Mouse (Mus musculus) stomach, embryonic 14.5 days (tissue): Measurements from ENCODE around the gene Exosc1. TPM values are rescaled to one million over a fixed set of nuclear protein-coding genes. Genes with fewer than 3 reads are reported as not detected.

Experiments
- ATAC-seq: fragments of 200-750 bp; cut with Nextera tagmentation; 2 replicates; pipeline ENCODE4 v1.8.0; 2017; ENCODE audit warnings: low read depth, moderate TSS enrichment; ENCODE audit not compliant: insufficient number of reproducible peaks, insufficient read depth, low FRiP score
- H3K27ac ChIP-seq: fragments of 300-500 bp; sonication (generic); 2 replicates; pipeline ENCODE4 v1.5.1; 2014; ENCODE audit warnings: mild to moderate bottlenecking, low read length, moderate library complexity, mixed read lengths
- H3K27me3 ChIP-seq: fragments of 300-500 bp; sonication (generic); 2 replicates; pipeline ENCODE4 v1.6.1; 2014; ENCODE audit warnings: low read length, control low read depth, mixed read lengths; ENCODE audit not compliant: control insufficient read depth, insufficient read depth
- H3K36me3 ChIP-seq: fragments of 300-500 bp; sonication (generic); 2 replicates; pipeline ENCODE4 v1.6.1; 2014; ENCODE audit warnings: mild to moderate bottlenecking, control low read depth, low read length, moderate library complexity, mixed read lengths; ENCODE audit not compliant: control insufficient read depth, insufficient read depth
- H3K4me1 ChIP-seq: fragments of 300-500 bp; sonication (generic); 2 replicates; pipeline ENCODE4 v1.6.1; 2014; ENCODE audit warnings: low read length, control low read depth, mixed read lengths; ENCODE audit not compliant: control insufficient read depth, insufficient read depth
- H3K4me2 ChIP-seq: fragments of 300-500 bp; sonication (generic); replicated peaks from 2 replicates; pipeline ENCODE4 v1.6.1; 2014; ENCODE audit warnings: low read depth, low read length, control low read depth
- H3K4me3 ChIP-seq: fragments of 300-500 bp; sonication (generic); 2 replicates; pipeline ENCODE4 v1.5.1; 2014; ENCODE audit warnings: low read depth, low read length, control low read depth
- H3K9ac ChIP-seq: fragments of 300-500 bp; sonication (generic); replicated peaks from 2 replicates; pipeline ENCODE4 v1.6.1; 2014; ENCODE audit warnings: low read depth, mild to moderate bottlenecking, control low read depth, low read length, moderate library complexity, mixed read lengths
- H3K9me3 ChIP-seq: fragments of 300-500 bp; sonication (generic); 2 replicates; pipeline ENCODE4 v1.6.1; 2016; ENCODE audit warnings: low read depth, low read length, control low read depth; ENCODE audit not compliant: control insufficient read depth
- WGBS: fragments of 180-500 bp; shearing (Covaris S2); extraction: QIAGEN DNeasy Blood & Tissue Kit; methylation state at CpG from one replicate; pipeline ENCODE4 v1.1.7; 2014; 5-methylcytosine and 5-hydroxymethylcytosine counted together
- polyA plus RNA-seq: library from polyadenylated mRNA; unstranded; fragments of >200 nt; fragmentation: Nextera tagmentation; extraction: Ambion mirVana; gene quantifications from 2 replicates; pipeline ENCODE4 v1.2.1, GENCODE M21; 2014

Exosc1 gene
- polyA plus RNA-seq, 1 experiment from 2014 or later = 79.9 TPM

DNA sequence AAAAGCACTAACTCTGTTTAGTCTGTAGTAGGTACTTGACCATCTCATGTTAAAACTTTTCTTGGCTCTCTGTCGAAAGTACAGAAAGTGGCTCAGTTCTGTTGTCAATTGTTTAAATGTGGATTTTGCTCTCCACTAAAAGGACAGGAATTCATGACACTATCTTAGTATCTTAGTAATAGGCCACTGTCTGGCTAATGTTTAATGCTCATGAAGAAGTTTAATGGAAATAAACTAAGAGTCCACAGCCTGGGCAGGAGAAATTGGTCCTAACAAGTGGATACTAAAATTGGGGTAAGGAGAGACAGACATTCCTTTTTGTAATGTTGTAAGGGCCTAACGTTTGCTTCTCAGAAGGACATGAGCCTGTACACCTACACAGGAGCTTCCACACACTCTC lies 22.8 kb downstream of the Exosc1 start:
- Histone ChIP-seq H3K9ac (no peak overlapping the region), H3K9me3 (no peaks in the 10 kb centered on the region), H3K27me3 (no peaks in the 10 kb centered on the region), H3K4me1 (peaks cover 23% of the 10 kb centered on the region; the same call in 1 of the 2 replicates), H3K4me3 (no peak overlapping the region), H3K27ac (no peak overlapping the region), H3K36me3 (peaks cover 4% of the 10 kb centered on the region; the same call in 1 of the 2 replicates), H3K4me2 (no peak overlapping the region)
- 72% methylated on average over 2 of the region's 2 CpGs for WGBS
- ATAC-seq = no peak

DNA sequence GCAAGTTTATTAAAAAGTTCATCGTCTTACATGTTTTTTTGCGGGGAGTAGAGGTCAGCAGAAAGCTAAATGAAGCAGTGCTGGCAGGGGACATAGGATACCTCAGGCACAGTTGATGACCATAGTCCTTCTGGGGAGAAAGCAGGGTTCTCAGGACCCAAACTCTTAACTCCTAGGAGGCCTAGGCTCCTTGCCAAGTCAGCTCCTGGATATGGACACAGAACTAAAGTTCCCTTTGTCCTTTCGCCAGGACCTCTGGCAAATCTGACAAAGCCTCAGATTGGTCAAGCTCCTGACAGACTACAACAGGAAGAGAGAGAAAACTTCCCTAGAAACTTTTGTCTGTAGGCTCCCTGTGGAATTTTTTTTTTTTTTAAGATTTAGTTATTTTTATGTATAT lies 24.5 kb downstream of the Exosc1 start:
- peaks cover 18% of the 10 kb centered on the region; the same call in 1 of the 2 replicates for H3K4me1 ChIP-seq
- no peaks in the 10 kb centered on the region for H3K27me3 ChIP-seq
- H3K27ac ChIP-seq = no peak overlapping the region
- 90% methylated on average over 3 of the region's 3 CpGs for WGBS
- no peaks in the 10 kb centered on the region for H3K36me3 ChIP-seq
- no peak overlapping the region for H3K9ac ChIP-seq
- ATAC-seq = no peak
- no peak overlapping the region for H3K4me2 ChIP-seq
- no peaks in the 10 kb centered on the region for H3K9me3 ChIP-seq
- no peak overlapping the region for H3K4me3 ChIP-seq

GRCm38 (mm10) chr19:41907079-41907760 lies 26.0 kb downstream of the Exosc1 start:
- Histone ChIP-seq H3K4me2 (no peak overlapping the region), H3K27ac (no peak overlapping the region), H3K27me3 (no peaks in the 10 kb centered on the region), H3K4me3 (no peak overlapping the region), H3K4me1 (peaks cover 9% of the 10 kb centered on the region; the same call in 1 of the 2 replicates), H3K9me3 (no peaks in the 10 kb centered on the region), H3K36me3 (no peaks in the 10 kb centered on the region), H3K9ac (no peak overlapping the region)
- ATAC-seq = no peak
- WGBS = 28% methylated on average over 8 of the region's 8 CpGs

DNA sequence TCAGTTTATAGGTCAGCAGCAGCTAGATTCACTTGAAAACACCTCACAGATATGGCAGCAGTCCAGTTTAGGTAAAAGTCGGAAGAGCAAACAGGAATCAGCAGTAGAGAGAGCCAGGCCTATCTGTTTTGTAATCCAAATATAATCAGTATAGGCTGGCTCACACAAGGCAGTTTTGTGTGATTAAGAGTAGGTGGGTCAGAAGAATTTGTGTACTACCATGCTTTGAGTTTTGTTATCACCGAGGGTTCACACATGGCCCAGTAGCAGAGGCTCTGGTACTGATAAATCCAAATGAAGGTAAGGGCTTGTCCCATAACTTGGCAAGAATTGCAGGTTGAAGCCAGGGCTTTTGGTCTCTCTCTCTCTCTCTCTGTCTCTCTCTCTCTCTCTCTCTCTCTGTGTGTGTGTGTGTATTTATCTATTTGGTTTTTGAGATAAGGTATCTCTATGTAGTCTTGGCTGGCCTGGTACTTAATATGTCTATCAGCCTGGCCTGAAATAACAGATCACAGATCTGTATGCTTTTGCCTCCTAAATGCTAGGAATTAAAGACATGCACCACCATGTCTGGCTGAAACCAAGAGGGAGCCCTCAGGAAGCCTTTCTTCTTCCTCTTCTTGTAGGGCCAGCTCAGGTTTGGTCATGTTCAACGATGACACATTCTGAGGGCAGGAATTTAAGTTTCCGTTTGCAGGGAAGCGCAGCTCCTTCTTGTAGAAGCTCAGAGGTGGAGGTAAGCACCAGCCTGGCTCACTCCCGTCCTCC lies 26.7 kb downstream of the Exosc1 start:
- H3K4me3 ChIP-seq = no peak overlapping the region
- H3K36me3 ChIP-seq = no peaks in the 10 kb centered on the region
- H3K4me2 ChIP-seq = no peak overlapping the region
- H3K9me3 ChIP-seq = no peaks in the 10 kb centered on the region
- no peak for ATAC-seq
- WGBS = 33% methylated on average over 6 of the region's 6 CpGs
- H3K27ac ChIP-seq = no peak overlapping the region
- H3K27me3 ChIP-seq = no peaks in the 10 kb centered on the region
- no peak overlapping the region for H3K9ac ChIP-seq
- peaks cover 11% of the 10 kb centered on the region for H3K4me1 ChIP-seq

DNA sequence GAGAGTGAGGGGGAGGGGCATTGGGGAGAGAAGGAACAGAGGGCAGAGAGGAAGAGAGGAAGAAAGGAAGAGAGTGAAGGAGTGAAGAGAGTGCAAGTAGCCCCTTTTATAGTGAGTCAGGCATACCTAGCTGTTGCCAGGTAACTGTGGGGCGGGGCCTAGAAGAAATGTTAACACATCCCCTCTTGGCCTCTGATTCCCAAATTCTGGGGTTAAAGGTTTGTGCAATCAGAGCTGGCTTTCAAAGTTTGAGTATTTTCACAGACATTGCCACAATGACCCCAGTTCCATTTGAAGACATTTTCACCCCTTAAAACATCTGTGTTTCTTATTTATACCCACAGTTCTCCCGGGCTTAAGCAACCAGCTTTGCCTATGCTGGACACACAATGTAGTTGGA lies 28.0 kb downstream of the Exosc1 start:
- Histone ChIP-seq H3K9me3 (no peaks in the 10 kb centered on the region), H3K4me1 (peaks cover 11% of the 10 kb centered on the region), H3K27me3 (no peaks in the 10 kb centered on the region), H3K36me3 (no peaks in the 10 kb centered on the region), H3K4me2 (no peak overlapping the region), H3K9ac (no peak overlapping the region), H3K4me3 (no peak overlapping the region), H3K27ac (no peak overlapping the region)
- ATAC-seq = no peak
- WGBS = 81% methylated on average over 2 of the region's 2 CpGs

DNA sequence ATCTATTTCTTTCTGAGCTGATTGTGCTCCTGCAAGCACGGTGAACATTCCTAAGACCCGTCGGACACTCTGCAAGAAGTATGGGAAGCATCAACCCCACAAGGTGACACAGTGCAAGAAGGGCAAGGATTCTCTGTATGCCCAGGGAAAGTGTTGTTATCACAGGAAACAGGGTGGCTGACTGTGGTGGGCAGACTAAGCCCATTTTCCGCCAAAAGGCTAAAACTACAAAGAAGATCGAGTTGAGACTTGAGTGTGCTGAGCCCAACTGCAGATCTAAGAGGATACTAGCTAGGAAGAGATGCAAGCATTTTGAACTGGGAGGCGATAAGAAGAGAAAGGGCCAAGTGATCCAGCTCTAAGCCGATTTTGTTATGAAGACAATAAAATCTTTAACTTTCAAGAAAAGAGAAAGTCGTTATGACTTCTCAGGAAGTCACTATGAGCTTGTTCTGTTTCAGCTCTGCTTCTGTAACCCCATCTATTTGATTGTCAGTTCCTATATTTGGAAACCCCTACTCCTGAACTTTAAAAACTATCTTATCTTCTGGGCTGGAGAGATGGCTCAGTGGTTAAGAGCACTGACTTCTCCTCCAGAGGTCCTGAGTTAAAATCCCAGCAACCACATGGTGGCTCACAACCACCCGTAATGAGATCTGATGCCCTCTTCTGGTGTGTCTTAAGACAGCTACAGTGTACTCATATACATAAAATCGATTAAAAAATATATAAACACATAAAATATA lies 30.2 kb downstream of the Exosc1 start:
- Histone ChIP-seq H3K4me3 (no peak overlapping the region), H3K27ac (no peak overlapping the region), H3K4me2 (no peak overlapping the region), H3K27me3 (no peaks in the 10 kb centered on the region), H3K9me3 (no peaks in the 10 kb centered on the region), H3K9ac (no peak overlapping the region), H3K4me1 (peaks cover 11% of the 10 kb centered on the region), H3K36me3 (no peaks in the 10 kb centered on the region)
- no peak for ATAC-seq
- WGBS = 85% methylated on average over 10 of the region's 10 CpGs

DNA sequence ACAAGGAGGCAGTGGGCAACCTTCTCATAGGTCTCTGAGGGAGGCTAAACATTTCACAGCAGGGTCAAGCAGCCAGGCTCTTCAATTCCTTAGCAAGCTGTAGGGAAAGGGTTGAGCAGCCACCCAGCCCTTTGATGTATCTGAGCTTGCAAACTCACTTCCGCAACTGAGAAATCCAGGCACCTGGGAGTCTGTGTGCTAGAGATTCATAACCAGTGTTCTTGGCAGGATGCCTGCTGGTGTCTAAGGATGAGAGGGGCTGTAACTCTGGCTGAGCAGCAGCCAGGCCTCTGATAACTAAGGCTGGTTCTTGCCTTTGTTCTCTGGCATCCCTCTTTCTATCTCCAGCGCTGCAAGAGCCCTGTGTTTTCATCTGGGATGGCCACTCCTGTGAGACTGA lies 31.5 kb downstream of the Exosc1 start:
- Histone ChIP-seq H3K27ac (no peak overlapping the region; the same call in 1 of the 2 replicates), H3K36me3 (no peaks in the 10 kb centered on the region), H3K4me1 (peaks cover 2% of the 10 kb centered on the region; the same call in 1 of the 2 replicates), H3K4me3 (no peak overlapping the region), H3K9me3 (no peaks in the 10 kb centered on the region), H3K4me2 (no peak overlapping the region), H3K27me3 (no peaks in the 10 kb centered on the region), H3K9ac (no peak overlapping the region)
- WGBS = 45% methylated on average over 2 of the region's 2 CpGs
- ATAC-seq = no peak

DNA sequence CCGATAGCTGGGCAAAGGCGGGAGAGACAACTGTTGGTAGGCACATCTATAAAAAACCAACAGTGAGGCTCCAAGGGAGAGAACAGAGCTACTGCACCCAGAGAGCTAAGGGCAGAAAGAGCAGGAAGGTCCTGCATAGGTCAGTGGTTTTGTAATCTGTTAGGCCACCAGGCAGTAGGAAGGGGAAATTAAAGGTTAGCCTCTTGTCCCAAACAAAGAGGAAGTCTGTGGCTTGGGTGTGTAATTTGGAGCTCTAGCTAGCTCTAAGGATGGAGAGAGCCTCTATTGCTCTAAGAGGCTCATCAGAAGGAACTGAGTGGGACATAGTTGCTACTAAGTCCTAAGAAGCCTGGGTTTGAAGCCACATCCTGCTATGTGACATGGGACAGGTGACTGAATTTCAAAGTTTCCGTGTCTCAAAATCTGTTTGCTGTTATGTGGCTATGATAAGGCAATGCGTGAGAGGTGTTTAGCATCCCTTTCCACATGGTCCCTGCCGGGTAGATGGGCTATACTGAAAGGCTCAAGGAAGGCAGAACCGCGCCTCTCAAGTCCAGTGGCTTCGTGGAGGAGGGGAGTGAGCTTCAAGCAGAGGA lies 32.6 kb downstream of the Exosc1 start:
- Histone ChIP-seq H3K9ac (no peak overlapping the region), H3K4me3 (no peak overlapping the region), H3K36me3 (no peaks in the 10 kb centered on the region), H3K4me2 (no peak overlapping the region), H3K9me3 (no peaks in the 10 kb centered on the region), H3K27me3 (no peaks in the 10 kb centered on the region), H3K27ac (no peak overlapping the region), H3K4me1 (peaks cover 2% of the 10 kb centered on the region; the same call in 1 of the 2 replicates)
- WGBS = 83% methylated on average over 8 of the region's 8 CpGs
- no peak for ATAC-seq
